Mouse (Mus musculus): Measurements from ENCODE around the gene Vps53.

- TF ChIP-seq CTCF (IDR thresholded peaks at IDR 0.05; ENCODE audit: borderline replicate concordance, insufficient read depth, low read depth, low read length) (no peak), POLR2A (IDR thresholded peaks at IDR 0.05; ENCODE audit: borderline replicate concordance, insufficient read depth, low read length) (no peak)
Observed at GRCm38 (mm10) chr11:76037581-76038294, 141.7 kb downstream of the Vps53 start.
